Mouse (Mus musculus): Measurements from ENCODE around the gene Pcnx2. TPM values are rescaled to one million over a fixed set of nuclear protein-coding genes. Genes with fewer than 3 reads are reported as not detected.
A peak's percentile ranks its signal among the peaks of the same experiment; 100 is the strongest.

The Pcnx2 gene
- total RNA-seq, 2 experiments from 2014 or later = not detected

GRCm38 (mm10) chr8:125727797-125728196, 170.3 kb downstream of the Pcnx2 start:
- ATAC-seq (replicated peaks; ENCODE audit: low FRiP score, poor library complexity, severe bottlenecking) = no peak

GRCm38 (mm10) chr8:125726986-125727385, 171.1 kb downstream of the Pcnx2 start:
- no peak for ATAC-seq (replicated peaks; ENCODE audit: low FRiP score, poor library complexity, severe bottlenecking)

GRCm38 (mm10) chr8:125726143-125726542, 172.0 kb downstream of the Pcnx2 start:
- no peak for ATAC-seq (replicated peaks; ENCODE audit: low FRiP score, poor library complexity, severe bottlenecking)

DNA sequence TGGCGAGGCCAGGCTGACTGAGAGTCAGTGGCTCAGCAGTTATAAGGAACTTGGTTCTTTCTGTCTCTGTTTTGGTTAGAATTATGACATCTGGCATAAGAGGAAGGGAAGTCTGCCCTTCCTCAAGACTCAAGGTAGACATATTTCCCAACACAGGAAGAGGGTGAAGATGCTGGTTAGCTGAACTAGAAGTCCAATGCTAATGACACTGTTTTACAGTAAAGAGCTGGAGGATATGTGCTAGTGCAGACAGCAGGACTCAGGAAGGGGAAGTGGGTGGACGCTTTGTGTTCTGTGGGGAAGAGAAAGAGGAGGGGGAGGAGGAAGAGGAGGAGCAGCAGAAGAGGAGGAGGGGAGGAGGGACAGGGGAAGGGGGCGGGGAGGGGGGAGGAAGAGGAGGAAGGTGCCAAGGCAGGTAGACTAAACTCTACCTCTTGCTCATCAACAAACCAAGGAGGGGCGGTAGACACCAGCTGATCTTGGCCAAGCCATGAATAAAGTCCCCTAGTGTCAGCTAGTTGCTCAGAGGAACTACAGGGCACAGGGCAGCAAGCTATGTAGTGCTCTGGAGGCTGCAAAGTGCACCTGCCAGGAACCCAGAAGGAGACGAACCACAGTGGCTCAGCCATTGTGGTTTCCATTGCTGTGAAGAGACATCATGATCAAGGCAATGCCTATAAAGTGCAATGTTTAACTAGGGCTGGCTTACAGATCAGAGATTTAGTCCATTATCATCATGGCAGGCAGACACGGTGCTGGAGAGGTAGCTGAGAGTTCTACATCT, 172.9 kb downstream of the Pcnx2 start:
- ATAC-seq (replicated peaks; ENCODE audit: low FRiP score, poor library complexity, severe bottlenecking) = no peak

GRCm38 (mm10) chr8:125723437-125723836, 174.7 kb downstream of the Pcnx2 start:
- no peak for ATAC-seq (replicated peaks; ENCODE audit: low FRiP score, poor library complexity, severe bottlenecking)

DNA sequence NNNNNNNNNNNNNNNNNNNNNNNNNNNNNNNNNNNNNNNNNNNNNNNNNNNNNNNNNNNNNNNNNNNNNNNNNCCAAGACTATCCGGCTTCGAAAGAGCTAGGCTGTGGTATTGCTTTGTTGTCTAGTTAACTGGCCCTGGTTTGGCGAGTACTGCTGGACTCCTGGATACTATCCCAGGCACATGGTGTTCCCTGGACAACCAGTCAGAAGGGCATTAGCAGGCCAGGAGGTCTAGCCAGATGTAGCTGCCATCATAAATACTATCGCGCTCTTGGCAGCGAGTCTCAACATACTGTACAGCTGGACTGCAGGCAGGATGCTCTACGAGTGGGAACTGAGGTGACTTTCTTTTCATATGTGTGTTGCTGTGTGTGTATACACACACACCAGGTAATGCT, 175.4 kb downstream of the Pcnx2 start:
- ATAC-seq (replicated peaks; ENCODE audit: low FRiP score, poor library complexity, severe bottlenecking) = no peak

- ATAC-seq (replicated peaks; ENCODE audit: low FRiP score, poor library complexity, severe bottlenecking) = no peak; the same call in 1 of the 2 replicates
Observed at GRCm38 (mm10) chr8:125718914-125719313, 179.2 kb downstream of the Pcnx2 start.

DNA sequence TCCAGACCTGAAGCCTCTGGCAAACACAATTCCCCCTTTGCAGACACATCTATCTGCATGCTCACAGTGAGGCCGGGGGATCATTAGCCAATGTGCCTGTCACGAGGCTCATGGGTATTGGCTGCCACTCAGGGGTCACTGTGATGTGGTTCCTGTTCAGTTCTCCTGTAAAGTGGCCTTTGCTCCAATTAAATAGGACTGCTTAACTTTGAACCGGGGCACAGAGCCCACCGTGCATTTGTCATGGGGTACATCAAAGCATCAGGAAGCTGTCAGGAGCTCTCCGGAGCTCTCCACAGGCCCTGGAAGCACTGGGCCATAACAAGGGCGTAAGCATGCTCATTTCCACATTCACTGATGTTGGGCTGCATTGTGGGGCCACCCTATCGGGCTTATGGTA, 181.5 kb downstream of the Pcnx2 start:
- ATAC-seq (replicated peaks; ENCODE audit: low FRiP score, poor library complexity, severe bottlenecking) = no peak

DNA sequence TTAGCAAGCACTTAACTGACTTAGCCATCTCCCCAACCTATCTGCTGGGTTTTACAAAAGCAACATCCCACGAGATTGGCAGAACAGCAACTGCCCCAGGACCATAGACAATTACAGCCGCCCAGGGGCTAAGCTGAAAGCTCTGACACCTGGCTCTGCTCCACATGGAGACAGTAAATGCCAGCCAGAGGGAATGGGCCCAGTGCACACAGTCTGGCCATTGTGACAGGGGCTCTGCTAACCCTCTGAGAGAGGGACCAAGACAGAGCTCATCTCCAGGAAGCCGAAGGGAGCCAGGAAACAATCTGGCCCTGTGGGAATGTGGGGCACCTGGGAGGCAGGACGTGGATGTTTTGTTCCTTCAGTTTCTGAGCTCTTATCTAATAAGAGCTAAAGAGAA, 181.9 kb downstream of the Pcnx2 start:
- ATAC-seq (replicated peaks; ENCODE audit: low FRiP score, poor library complexity, severe bottlenecking) = no peak

DNA sequence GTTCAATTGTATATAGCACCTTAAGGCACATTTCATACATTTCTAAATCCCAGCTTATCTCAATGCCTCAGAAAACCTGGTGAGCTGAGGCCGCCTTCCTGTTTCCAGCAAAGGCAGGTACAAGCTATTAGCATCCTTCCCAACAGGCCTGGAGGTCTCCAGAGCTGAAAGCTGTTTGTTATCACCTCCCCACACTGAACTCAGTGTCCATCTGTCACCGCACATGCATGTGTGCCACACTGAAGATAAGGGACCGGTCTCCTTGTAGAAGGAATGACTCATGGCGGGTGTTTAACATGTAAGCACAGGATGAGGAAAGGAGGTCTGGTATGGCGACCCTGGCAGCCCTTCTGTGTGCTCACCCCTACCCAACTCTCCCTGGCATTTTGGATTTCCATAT, 186.6 kb downstream of the Pcnx2 start:
- ATAC-seq (replicated peaks; ENCODE audit: low FRiP score, poor library complexity, severe bottlenecking) = peak; percentile 98

DNA sequence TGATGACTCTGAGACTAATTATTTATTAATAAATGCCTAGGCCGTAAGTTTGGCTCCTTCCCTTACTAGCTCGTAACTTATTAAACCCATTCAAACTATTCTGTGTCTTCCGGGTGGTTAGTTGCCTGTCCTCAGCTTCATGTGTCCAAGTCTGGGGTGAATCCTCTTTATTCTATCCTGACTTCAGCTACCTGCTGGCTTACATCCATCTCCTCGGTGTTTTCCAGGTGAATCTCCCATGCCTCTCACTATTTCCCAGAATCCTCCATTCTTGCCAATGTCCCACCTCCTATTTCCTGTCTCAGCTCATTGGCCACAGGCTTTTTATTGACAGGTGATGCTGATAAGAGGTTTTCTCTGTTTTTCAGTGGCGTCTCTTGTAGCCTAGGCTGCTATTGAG, 188.9 kb downstream of the Pcnx2 start:
- no peak for ATAC-seq (replicated peaks; ENCODE audit: low FRiP score, poor library complexity, severe bottlenecking)

GRCm38 (mm10) chr8:125705816-125706215, 192.3 kb downstream of the Pcnx2 start:
- no peak for ATAC-seq (replicated peaks; ENCODE audit: low FRiP score, poor library complexity, severe bottlenecking)

DNA sequence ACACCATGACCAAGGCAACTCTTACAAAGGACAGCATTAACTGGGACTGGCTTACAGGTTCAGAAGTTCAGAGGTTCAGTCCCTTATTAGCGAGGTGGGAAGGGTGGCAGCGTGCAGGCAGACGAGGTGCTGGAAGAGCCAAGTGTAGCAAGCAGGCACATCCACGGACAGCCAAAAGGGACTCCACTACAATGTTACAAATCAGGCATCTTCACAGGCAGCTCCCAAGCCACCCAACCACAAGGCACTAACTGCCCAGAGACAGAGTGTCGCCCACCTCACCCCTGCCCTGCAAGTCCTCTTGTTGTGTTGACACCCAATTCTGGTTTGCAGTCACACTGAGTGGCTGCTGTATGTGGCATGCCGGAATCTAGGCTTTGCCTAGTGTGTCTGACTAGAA, 193.7 kb downstream of the Pcnx2 start:
- no peak for ATAC-seq (replicated peaks; ENCODE audit: low FRiP score, poor library complexity, severe bottlenecking)

GRCm38 (mm10) chr8:125702868-125703473, 195.1 kb downstream of the Pcnx2 start:
- ATAC-seq (replicated peaks; ENCODE audit: low FRiP score, poor library complexity, severe bottlenecking) = no peak

Other genes starting within 250 kb of the Pcnx2 start
- gene Map10, start 228.5 kb downstream of the Pcnx2 start, total RNA-seq (2015; ENCODE audit: low replicate concordance) = 0.42 TPM in 1 of 2 replicates, not detected in the other
- 0.14 TPM in 1 of 2 replicates, not detected in the other for gene Map10, start 228.5 kb downstream of the Pcnx2 start, total RNA-seq (2017; ENCODE audit: low replicate concordance)
- 4.2 and 14.2 TPM in 2 replicates for gene Ntpcr, start 168.4 kb downstream of the Pcnx2 start, total RNA-seq (2015; ENCODE audit: low replicate concordance)
- 3.2 and 10.7 TPM in 2 replicates for gene Ntpcr, start 168.4 kb downstream of the Pcnx2 start, total RNA-seq (2017; ENCODE audit: low replicate concordance)
- gene Map3k21, start 12.1 kb upstream of the Pcnx2 start, total RNA-seq (2015; ENCODE audit: low replicate concordance) = not detected in 2 replicates
- not detected in 2 replicates for gene Map3k21, start 12.1 kb upstream of the Pcnx2 start, total RNA-seq (2017; ENCODE audit: low replicate concordance)
- not detected in 2 replicates for gene Kcnk1, start 96.9 kb upstream of the Pcnx2 start, total RNA-seq (2015; ENCODE audit: low replicate concordance)
- gene Kcnk1, start 96.9 kb upstream of the Pcnx2 start, total RNA-seq (2017; ENCODE audit: low replicate concordance) = not detected in 2 replicates